Mouse (Mus musculus) frontal cortex, adult (tissue): ENCODE data around the gene Trappc10.
"Not testable (repeated sequence)": the region's sequence is repeated elsewhere in the genome, so short reads cannot be mapped to it uniquely, and the experiment has no call there.

Source experiments
- ATAC-seq: cut with Nextera tagmentation; 2 replicates; pipeline ENCODE4 v1.9.2; 2017; ENCODE audit warnings: mild to moderate bottlenecking, moderate library complexity, mixed read lengths; ENCODE audit not compliant: low TSS enrichment

The Trappc10 gene

GRCm38 (mm10) chr10:78211311-78211710, 33.1 kb downstream of the Trappc10 start:
- ATAC-seq: peak; percentile 55; the same call in 1 of the 2 replicates

GRCm38 (mm10) chr10:78201182-78201581, 43.3 kb downstream of the Trappc10 start:
- ATAC-seq: no peak

- ATAC-seq: no peak
These were observed 51.5 kb downstream of the Trappc10 start for GRCm38 (mm10) chr10:78192933-78193332.

GRCm38 (mm10) chr10:78186076-78186475, 58.4 kb downstream of the Trappc10 start:
- ATAC-seq: not testable (repeated sequence)

GRCm38 (mm10) chr10:78185381-78185725, 59.1 kb downstream of the Trappc10 start:
- ATAC-seq: peak; percentile 16; the same call in 1 of the 2 replicates

- ATAC-seq: peak; percentile 93
These were observed 59.7 kb downstream of the Trappc10 start, which contains the start of gene Pwp2 for GRCm38 (mm10) chr10:78184531-78185380. Pwp2 (minus strand) TSS chr10:78185149.

GRCm38 (mm10) chr10:78183577-78183976, 60.9 kb downstream of the Trappc10 start:
- ATAC-seq: no peak

- ATAC-seq: no peak
These were observed 62.1 kb downstream of the Trappc10 start for GRCm38 (mm10) chr10:78182321-78182720.

- no peak for ATAC-seq
These were observed 70.0 kb downstream of the Trappc10 start for GRCm38 (mm10) chr10:78174474-78174873.

- no peak for ATAC-seq
These were observed 72.9 kb downstream of the Trappc10 start for GRCm38 (mm10) chr10:78171581-78171980.

- no peak for ATAC-seq
These were observed 73.4 kb downstream of the Trappc10 start for GRCm38 (mm10) chr10:78171057-78171456.

- no peak for ATAC-seq
These were observed 74.0 kb downstream of the Trappc10 start for GRCm38 (mm10) chr10:78170445-78170844.

- ATAC-seq: peak; percentile 92
These were observed 75.0 kb downstream of the Trappc10 start, which contains the start of gene D10Jhu81e for GRCm38 (mm10) chr10:78169281-78170042. D10Jhu81e (minus strand) TSS chr10:78169782.

- ATAC-seq: no peak
These were observed 75.6 kb downstream of the Trappc10 start for GRCm38 (mm10) chr10:78168792-78169191.

GRCm38 (mm10) chr10:78167775-78168174, 76.7 kb downstream of the Trappc10 start:
- ATAC-seq: no peak

GRCm38 (mm10) chr10:78167333-78167732, 77.1 kb downstream of the Trappc10 start:
- ATAC-seq: no peak

- ATAC-seq: no peak
These were observed 79.0 kb downstream of the Trappc10 start for GRCm38 (mm10) chr10:78165256-78166005.

GRCm38 (mm10) chr10:78164786-78165185, 79.7 kb downstream of the Trappc10 start:
- ATAC-seq: no peak

- ATAC-seq: peak; percentile 60
These were observed 80.5 kb downstream of the Trappc10 start for GRCm38 (mm10) chr10:78163923-78164322.

- no peak for ATAC-seq
These were observed 81.2 kb downstream of the Trappc10 start for GRCm38 (mm10) chr10:78163241-78163640.

GRCm38 (mm10) chr10:78162646-78163045, 81.8 kb downstream of the Trappc10 start:
- no peak for ATAC-seq

- ATAC-seq: no peak
These were observed 83.3 kb downstream of the Trappc10 start for GRCm38 (mm10) chr10:78161096-78161495.
